ENCODE assay signal across 19 mouse cellular contexts in genomic region chr3:144141786-144142185, GRCm38 (mm10).
A peak's percentile ranks its signal among the peaks of the same experiment; 100 is the strongest.
DNase-seq lines count a peak whose midpoint lies in the region; TF ChIP-seq lines count a peak whose summit lies in the region.
"Had no signal": no experiment of that assay in that cellular context is flagged by ENCODE, and none has a peak within 500 bp of the region (broad histone marks: within the 10 kb centered on the region; RNA-seq: fewer than 3 reads in every experiment).

No protein-coding gene starts in this region.

- no peak for TF ChIP-seq POLR2A in kidney, adult 2 months (IDR thresholded peaks at IDR 0.05; ENCODE audit: low read depth, low read length)

- no peaks in the 10 kb centered on the region for H3K4me1 ChIP-seq in kidney, adult 2 months (ENCODE audit: control insufficient read depth, insufficient read depth, low read length)
- H3K4me1 ChIP-seq: heart, embryonic 13.5 days; limb, embryonic 13.5 days; liver, embryonic 15.5 days; megakaryocyte, embryonic 14.5 days had no signal

- H3K36me3 ChIP-seq in kidney, adult 2 months (ENCODE audit: control insufficient read depth, insufficient read depth, low read length), result no peaks in the 10 kb centered on the region
- H3K36me3 ChIP-seq: embryonic facial prominence, embryonic 10.5 days; heart, embryonic 13.5 days; limb, embryonic 13.5 days; liver, embryonic 15.5 days had no signal

- TF ChIP-seq CTCF in kidney, adult 2 months (conservative IDR thresholded peaks at IDR 0.05; ENCODE audit: insufficient read depth, insufficient read length, low read depth, low read length), result no peak

- DNase-seq in cerebellum, postnatal 10 days, result peak; percentile 9 to 18
- DNase-seq in cerebellum, adult 11 months, result no peak
- peak; percentile 45 for DNase-seq in layer of hippocampus, adult 11-12 months (ENCODE audit: low spot score)
- no peak for DNase-seq in layer of hippocampus, adult 9-10 months (ENCODE audit: low spot score)
- DNase-seq in layer of hippocampus, adult 18-20 months (ENCODE audit: low spot score in 2 of 2), result peak; percentile 48 to 68
- DNase-seq in left cerebral cortex, adult 8-10 months (ENCODE audit: low spot score in 2 of 2), result peak; percentile 3 to 53
- DNase-seq in thymus, postnatal 25 days, result no peak
- DNase-seq in kidney, adult 2 months, result no peak
- DNase-seq: adrenal gland, postnatal 10 days; cerebellum, postnatal 25 days; gastrocnemius, postnatal 36 days; lung, postnatal 10 days; thymus, postnatal 14 days had no signal

- no peak overlapping the region for H3K27ac ChIP-seq in kidney, adult 2 months (ENCODE audit: insufficient read depth, low read depth, low read length)
- H3K27ac ChIP-seq: embryonic facial prominence, embryonic 10.5 days; heart, embryonic 13.5 days; limb, embryonic 13.5 days; liver, embryonic 15.5 days had no signal

- no peak overlapping the region for H3K4me3 ChIP-seq in kidney, adult 2 months (ENCODE audit: insufficient read depth, low read depth, low read length)
- H3K4me3 ChIP-seq: embryonic facial prominence, embryonic 10.5 days; erythroblast, embryonic 14.5 days; heart, embryonic 13.5 days; limb, embryonic 13.5 days; liver, embryonic 15.5 days; megakaryocyte, embryonic 14.5 days had no signal

- 91% methylated on average over 8 of the region's 8 CpGs for WGBS in kidney, adult 2 months

- H3K27me3 ChIP-seq in kidney, adult 2 months (replicated peaks; ENCODE audit: control insufficient read depth, insufficient read depth, low read length), result no peaks in the 10 kb centered on the region
- H3K27me3 ChIP-seq: heart, embryonic 13.5 days; limb, embryonic 13.5 days; liver, embryonic 15.5 days; megakaryocyte, embryonic 14.5 days had no signal

Comparison
In these comparisons a context has a peak if more than half of its experiments do, and no peak if none do; other contexts are left out.
1. DNase-seq: peak in cerebellum, postnatal 10 days (2 of 2), layer of hippocampus, adult 11-12 months (single experiment), layer of hippocampus, adult 18-20 months (2 of 2) and left cerebral cortex, adult 8-10 months (2 of 2); none in cerebellum, adult 11 months (single experiment), layer of hippocampus, adult 9-10 months (single experiment), thymus, postnatal 25 days (single experiment) and kidney, adult 2 months (single experiment).